Mouse (Mus musculus): ENCODE data around the gene Fgfr4. TPM values are rescaled to one million over a fixed set of nuclear protein-coding genes. Genes with fewer than 3 reads are reported as not detected.

The Fgfr4 gene
- polyA plus RNA-seq, 1 experiment from 2014 or later: 12.7 TPM

- Histone ChIP-seq H3K36me3 (no peaks in the 10 kb centered on the region), H3K9me3 (replicated peaks) (no peaks in the 10 kb centered on the region), H3K4me2 (replicated peaks) (no peak overlapping the region), H3K27me3 (no peaks in the 10 kb centered on the region), H3K4me1 (0 out of 2 replicates have a peak, but pooled peaks cover 3% of the 10 kb centered on the region), H3K9ac (no peak overlapping the region), H3K27ac (replicated peaks) (no peak overlapping the region), H3K4me3 (replicated peaks) (no peak overlapping the region)
- 72% methylated on average over 2 of the region's 2 CpGs for WGBS
- ATAC-seq (ENCODE audit: insufficient number of reproducible peaks, low FRiP score, low TSS enrichment, low read depth): no peak
Measured at GRCm38 (mm10) chr13:55140271-55140670, 12.2 kb upstream of the Fgfr4 start.

GRCm38 (mm10) chr13:55153951-55154350, 1.5 kb downstream of the Fgfr4 start:
- Histone ChIP-seq H3K9ac (no peak overlapping the region), H3K36me3 (no peaks in the 10 kb centered on the region), H3K4me1 (peaks cover 12% of the 10 kb centered on the region), H3K9me3 (replicated peaks) (no peaks in the 10 kb centered on the region), H3K4me2 (replicated peaks) (no peak overlapping the region), H3K27ac (replicated peaks) (no peak overlapping the region), H3K4me3 (replicated peaks) (peak overlapping the region; percentile 59; the same call in 1 of the 2 replicates), H3K27me3 (peaks cover 13% of the 10 kb centered on the region; the same call in 1 of the 2 replicates)
- 81% methylated on average over 5 of the region's 5 CpGs for WGBS
- no peak for ATAC-seq (ENCODE audit: insufficient number of reproducible peaks, low FRiP score, low TSS enrichment, low read depth)

GRCm38 (mm10) chr13:55162365-55162764, 9.9 kb downstream of the Fgfr4 start:
- WGBS: 46% methylated on average over 7 of the region's 7 CpGs
- Histone ChIP-seq H3K9ac (no peak overlapping the region), H3K4me1 (no peaks in the 10 kb centered on the region), H3K27me3 (no peaks in the 10 kb centered on the region), H3K27ac (replicated peaks) (no peak overlapping the region), H3K36me3 (no peaks in the 10 kb centered on the region), H3K4me2 (replicated peaks) (no peak overlapping the region), H3K9me3 (replicated peaks) (no peaks in the 10 kb centered on the region), H3K4me3 (replicated peaks) (no peak overlapping the region)
- ATAC-seq (ENCODE audit: insufficient number of reproducible peaks, low FRiP score, low TSS enrichment, low read depth): no peak

- no peaks in the 10 kb centered on the region for H3K9me3 ChIP-seq (replicated peaks)
- no peak for ATAC-seq (ENCODE audit: insufficient number of reproducible peaks, low FRiP score, low TSS enrichment, low read depth)
- H3K4me2 ChIP-seq (replicated peaks): no peak overlapping the region
- no peaks in the 10 kb centered on the region for H3K27me3 ChIP-seq
- no peak overlapping the region for H3K27ac ChIP-seq (replicated peaks)
- H3K4me3 ChIP-seq (replicated peaks): no peak overlapping the region
- H3K36me3 ChIP-seq: no peaks in the 10 kb centered on the region
- 58% methylated on average over 5 of the region's 5 CpGs for WGBS
- H3K9ac ChIP-seq: no peak overlapping the region
- peaks cover 9% of the 10 kb centered on the region for H3K4me1 ChIP-seq
Measured at GRCm38 (mm10) chr13:55163553-55163952, 11.1 kb downstream of the Fgfr4 start.

- no peak overlapping the region for H3K27ac ChIP-seq (replicated peaks)
- H3K36me3 ChIP-seq: no peaks in the 10 kb centered on the region
- H3K4me2 ChIP-seq (replicated peaks): no peak overlapping the region
- H3K9ac ChIP-seq: no peak overlapping the region
- no peaks in the 10 kb centered on the region for H3K27me3 ChIP-seq
- no peak for ATAC-seq (ENCODE audit: insufficient number of reproducible peaks, low FRiP score, low TSS enrichment, low read depth)
- WGBS: 91% methylated on average over 16 of the region's 16 CpGs
- no peak overlapping the region for H3K4me3 ChIP-seq (replicated peaks)
- H3K9me3 ChIP-seq (replicated peaks): no peaks in the 10 kb centered on the region
- H3K4me1 ChIP-seq: peaks cover 21% of the 10 kb centered on the region
Measured at GRCm38 (mm10) chr13:55165831-55166339, 13.4 kb downstream of the Fgfr4 start.

- Histone ChIP-seq H3K27me3 (no peaks in the 10 kb centered on the region), H3K9me3 (replicated peaks) (no peaks in the 10 kb centered on the region), H3K4me1 (peaks cover 33% of the 10 kb centered on the region), H3K36me3 (no peaks in the 10 kb centered on the region), H3K9ac (no peak overlapping the region), H3K27ac (replicated peaks) (peak overlapping the region; percentile 67; the same call in 1 of the 2 replicates), H3K4me3 (replicated peaks) (no peak overlapping the region), H3K4me2 (replicated peaks) (no peak overlapping the region)
- 90% methylated on average over 32 of the region's 32 CpGs for WGBS
- ATAC-seq (ENCODE audit: insufficient number of reproducible peaks, low FRiP score, low TSS enrichment, low read depth): no peak
Measured at GRCm38 (mm10) chr13:55166806-55167725, 14.6 kb downstream of the Fgfr4 start.

- Histone ChIP-seq H3K4me1 (peaks cover 37% of the 10 kb centered on the region), H3K27ac (replicated peaks) (peak overlapping the region; percentile 67; the same call in 1 of the 2 replicates), H3K36me3 (no peaks in the 10 kb centered on the region), H3K4me3 (replicated peaks) (no peak overlapping the region), H3K9ac (no peak overlapping the region), H3K27me3 (no peaks in the 10 kb centered on the region), H3K9me3 (replicated peaks) (no peaks in the 10 kb centered on the region), H3K4me2 (replicated peaks) (no peak overlapping the region)
- WGBS: 80% methylated on average over 11 of the region's 11 CpGs
- no peak for ATAC-seq (ENCODE audit: insufficient number of reproducible peaks, low FRiP score, low TSS enrichment, low read depth)
Measured at GRCm38 (mm10) chr13:55167798-55168197, 15.4 kb downstream of the Fgfr4 start.

- WGBS: 71% methylated on average over 5 of the region's 5 CpGs
- H3K27me3 ChIP-seq: no peaks in the 10 kb centered on the region
- H3K4me3 ChIP-seq (replicated peaks): no peak overlapping the region
- H3K27ac ChIP-seq (replicated peaks): peak overlapping the region; percentile 67
- H3K9ac ChIP-seq: no peak overlapping the region
- no peak overlapping the region for H3K4me2 ChIP-seq (replicated peaks)
- no peaks in the 10 kb centered on the region for H3K9me3 ChIP-seq (replicated peaks)
- no peaks in the 10 kb centered on the region for H3K36me3 ChIP-seq
- peaks cover 37% of the 10 kb centered on the region for H3K4me1 ChIP-seq
- no peak for ATAC-seq (ENCODE audit: insufficient number of reproducible peaks, low FRiP score, low TSS enrichment, low read depth)
Measured at GRCm38 (mm10) chr13:55168255-55168654, 15.8 kb downstream of the Fgfr4 start.

- ATAC-seq (ENCODE audit: insufficient number of reproducible peaks, low FRiP score, low TSS enrichment, low read depth): peak; percentile 86
- Histone ChIP-seq H3K4me3 (replicated peaks) (no peak overlapping the region), H3K36me3 (no peaks in the 10 kb centered on the region), H3K9me3 (replicated peaks) (no peaks in the 10 kb centered on the region), H3K4me1 (peaks cover 37% of the 10 kb centered on the region), H3K4me2 (replicated peaks) (0 out of 2 replicates have a peak overlapping the region, but pooled peaks have one; percentile 4), H3K9ac (no peak overlapping the region), H3K27me3 (no peaks in the 10 kb centered on the region), H3K27ac (replicated peaks) (peak overlapping the region; percentile 67)
- 28% methylated on average over 13 of the region's 13 CpGs for WGBS
Measured at GRCm38 (mm10) chr13:55168958-55169369, 16.5 kb downstream of the Fgfr4 start.

- Histone ChIP-seq H3K36me3 (no peaks in the 10 kb centered on the region), H3K4me1 (peaks cover 37% of the 10 kb centered on the region), H3K4me3 (replicated peaks) (peak overlapping the region; percentile 19), H3K4me2 (replicated peaks) (peak overlapping the region; percentile 44), H3K9me3 (replicated peaks) (no peaks in the 10 kb centered on the region), H3K9ac (no peak overlapping the region), H3K27ac (replicated peaks) (peak overlapping the region; percentile 87), H3K27me3 (no peaks in the 10 kb centered on the region)
- peak; percentile 76 for ATAC-seq (ENCODE audit: insufficient number of reproducible peaks, low FRiP score, low TSS enrichment, low read depth)
- 8% methylated on average over 26 of the region's 26 CpGs for WGBS
Measured at GRCm38 (mm10) chr13:55171517-55172335, 19.3 kb downstream of the Fgfr4 start.

GRCm38 (mm10) chr13:55172336-55172770, 19.9 kb downstream of the Fgfr4 start:
- Histone ChIP-seq H3K27me3 (no peaks in the 10 kb centered on the region), H3K36me3 (no peaks in the 10 kb centered on the region), H3K4me1 (peaks cover 37% of the 10 kb centered on the region), H3K9ac (no peak overlapping the region), H3K4me3 (replicated peaks) (no peak overlapping the region), H3K9me3 (replicated peaks) (no peaks in the 10 kb centered on the region), H3K27ac (replicated peaks) (peak overlapping the region; percentile 87), H3K4me2 (replicated peaks) (peak overlapping the region; percentile 44; the same call in 1 of the 2 replicates)
- 30% methylated on average over 7 of the region's 7 CpGs for WGBS
- ATAC-seq (ENCODE audit: insufficient number of reproducible peaks, low FRiP score, low TSS enrichment, low read depth): no peak
